Mouse (Mus musculus) midbrain, embryonic 14.5 days (tissue): ENCODE measurements around the gene Dclk2. TPM values are rescaled to one million over a fixed set of nuclear protein-coding genes. Genes with fewer than 3 reads are reported as not detected.

Experiments
- ATAC-seq: fragments of 200-750 bp; cut with Nextera tagmentation; 2 replicates; pipeline ENCODE4 v1.8.0; 2017; ENCODE audit warnings: moderate number of reproducible peaks, moderate library complexity; ENCODE audit not compliant: low FRiP score, low TSS enrichment
- DNase-seq: peaks from one replicate; pipeline ENCODE4 v3.0.0-alpha.2; 2015
- H3K27ac ChIP-seq: fragments of 300-500 bp; sonication (generic); replicated peaks from 2 replicates; pipeline ENCODE4 v1.5.1; 2014; ENCODE audit warnings: mild to moderate bottlenecking, low read depth, low read length, moderate library complexity
- H3K27me3 ChIP-seq: fragments of 300-500 bp; sonication (generic); 2 replicates; pipeline ENCODE4 v1.6.1; 2014; ENCODE audit warnings: low read length, control low read depth, mixed read lengths; ENCODE audit not compliant: control insufficient read depth, insufficient read depth
- H3K36me3 ChIP-seq: fragments of 300-500 bp; sonication (generic); 2 replicates; pipeline ENCODE4 v1.6.1; 2014; ENCODE audit warnings: low read length, control low read depth; ENCODE audit not compliant: control insufficient read depth, insufficient read depth
- H3K4me1 ChIP-seq: fragments of 300-500 bp; sonication (generic); 2 replicates; pipeline ENCODE4 v1.6.1; 2014; ENCODE audit warnings: mild to moderate bottlenecking, antibody characterized with exemption, low read length, control low read depth; ENCODE audit not compliant: control insufficient read depth, insufficient read depth
- H3K4me2 ChIP-seq: fragments of 300-500 bp; sonication (generic); 2 replicates; pipeline ENCODE4 v1.6.1; 2014; ENCODE audit warnings: mild to moderate bottlenecking, low read length, moderate library complexity
- H3K4me3 ChIP-seq: fragments of 300-500 bp; sonication (generic); replicated peaks from 2 replicates; pipeline ENCODE4 v1.5.1; 2014; ENCODE audit warnings: low read depth, low read length
- H3K9ac ChIP-seq: fragments of 300-500 bp; sonication (generic); replicated peaks from 2 replicates; pipeline ENCODE4 v1.6.1; 2014; ENCODE audit warnings: mild to moderate bottlenecking, low read length, moderate library complexity
- H3K9me3 ChIP-seq: fragments of 300-500 bp; sonication (generic); 2 replicates; pipeline ENCODE4 v1.6.1; 2016; ENCODE audit warnings: low read length, control low read depth, mixed read lengths; ENCODE audit not compliant: control insufficient read depth
- WGBS: fragments of 180-500 bp; shearing (Covaris S2); extraction: QIAGEN DNeasy Blood & Tissue Kit; methylation state at CpG from one replicate; pipeline ENCODE4 v1.1.7; 2014; 5-methylcytosine and 5-hydroxymethylcytosine counted together
- polyA plus RNA-seq: library from polyadenylated mRNA; unstranded; fragments of >200 nt; fragmentation: Nextera tagmentation; extraction: Ambion mirVana; gene quantifications from 2 replicates; pipeline ENCODE4 v1.2.1, GENCODE M21; 2014

Dclk2 gene
- polyA plus RNA-seq, 1 experiment from 2014 or later, result 91.1 TPM

GRCm38 (mm10) chr3:86761095-86762035, 159.3 kb downstream of the Dclk2 start:
- WGBS, result 39% methylated on average over 9 of the region's 9 CpGs
- no peak overlapping the region for H3K4me3 ChIP-seq

DNA sequence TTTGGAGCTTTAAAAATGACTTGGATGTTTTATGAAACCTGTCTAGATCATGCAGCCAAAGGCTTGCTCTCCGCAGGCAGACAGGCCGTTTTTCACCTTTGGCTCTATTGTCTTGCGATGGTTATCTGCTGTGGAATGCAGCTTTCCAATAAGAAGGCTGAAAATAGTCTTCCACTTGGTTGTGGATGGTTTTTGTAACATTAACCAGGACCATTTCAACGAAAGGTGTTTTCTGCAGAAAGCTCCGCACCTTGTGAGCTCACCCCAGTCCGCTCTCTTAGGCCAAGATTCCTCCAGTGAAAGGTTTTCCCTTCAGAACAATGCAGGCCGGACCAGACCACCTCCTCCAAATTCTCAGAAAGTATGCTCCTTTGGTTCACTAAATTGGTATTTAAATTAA, 160.2 kb downstream of the Dclk2 start:
- 43% methylated on average over 7 of the region's 7 CpGs for WGBS
- no peak overlapping the region for H3K4me3 ChIP-seq
- DNase-seq, result peak; percentile 42
- H3K9me3 ChIP-seq, result no peaks in the 10 kb centered on the region
- H3K27ac ChIP-seq, result 0 out of 2 replicates have a peak overlapping the region, but pooled peaks have one; percentile 21
- H3K9ac ChIP-seq, result peak overlapping the region; percentile 6; the same call in 1 of the 2 replicates
- ATAC-seq, result no peak
- peaks cover 3% of the 10 kb centered on the region; the same call in 1 of the 2 replicates for H3K4me1 ChIP-seq
- no peaks in the 10 kb centered on the region for H3K36me3 ChIP-seq
- no peaks in the 10 kb centered on the region for H3K27me3 ChIP-seq
- peak overlapping the region; percentile 33 for H3K4me2 ChIP-seq

More at GRCm38 (mm10) chr3:86761095-86762035, 159.3 kb downstream of the Dclk2 start:
- peak; percentile 95 for DNase-seq
- Histone ChIP-seq H3K27ac (peak overlapping the region; percentile 49), H3K9ac (no peak overlapping the region; the same call in 1 of the 2 replicates), H3K9me3 (no peaks in the 10 kb centered on the region), H3K4me2 (peak overlapping the region; percentile 33), H3K36me3 (no peaks in the 10 kb centered on the region), H3K4me1 (peaks cover 3% of the 10 kb centered on the region; the same call in 1 of the 2 replicates), H3K27me3 (no peaks in the 10 kb centered on the region)
- ATAC-seq, result peak; percentile 81; the same call in 1 of the 2 replicates

DNA sequence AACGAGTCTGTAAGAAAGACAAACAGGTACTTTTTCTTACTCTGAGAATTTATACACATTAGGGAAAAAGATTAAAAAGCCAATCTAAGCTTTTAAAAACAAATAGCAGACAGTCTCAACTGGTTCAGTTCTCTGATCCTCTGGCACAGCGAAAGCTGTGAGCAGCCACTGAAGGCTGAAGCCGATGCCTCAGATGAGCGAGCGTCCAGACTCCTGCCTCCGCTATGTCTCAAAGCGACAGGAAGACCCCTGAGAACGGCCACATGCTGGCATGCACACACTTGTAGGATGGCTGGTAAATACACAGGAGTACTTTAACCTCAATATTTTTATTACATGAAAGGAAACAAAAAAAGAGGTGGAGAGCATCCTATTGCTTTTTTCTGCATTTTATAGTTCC, 160.8 kb downstream of the Dclk2 start:
- DNase-seq (peak; percentile 74), ATAC-seq (no peak)
- peak overlapping the region; percentile 37; the same call in 1 of the 2 replicates for H3K9ac ChIP-seq
- H3K4me1 ChIP-seq, result peaks cover 9% of the 10 kb centered on the region
- no peaks in the 10 kb centered on the region for H3K27me3 ChIP-seq
- peak overlapping the region; percentile 57; the same call in 1 of the 2 replicates for H3K27ac ChIP-seq
- 20% methylated on average over 8 of the region's 8 CpGs for WGBS
- peak overlapping the region; percentile 45 for H3K4me2 ChIP-seq
- H3K4me3 ChIP-seq, result 0 out of 2 replicates have a peak overlapping the region, but pooled peaks have one; percentile 8
- no peaks in the 10 kb centered on the region for H3K9me3 ChIP-seq
- H3K36me3 ChIP-seq, result no peaks in the 10 kb centered on the region

DNA sequence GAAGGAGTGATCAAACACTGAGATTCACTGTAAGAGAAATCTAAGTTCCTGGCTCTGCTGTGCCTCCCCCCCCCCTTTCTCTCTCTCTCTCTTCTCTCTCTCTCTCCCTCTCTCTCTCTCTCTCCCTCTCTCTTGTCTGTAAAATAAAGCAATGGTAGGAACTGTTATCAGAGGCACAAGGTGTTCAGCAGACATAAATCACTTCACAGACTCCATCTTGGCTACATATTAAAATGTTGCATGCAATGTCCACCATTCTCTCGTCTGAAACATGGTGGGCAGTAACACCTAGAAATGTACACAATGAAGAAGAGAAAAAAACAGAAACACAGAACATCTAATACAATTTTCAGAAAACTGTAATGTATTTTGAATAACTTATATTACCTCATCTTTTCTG, 161.3 kb downstream of the Dclk2 start:
- peak overlapping the region; percentile 45 for H3K4me2 ChIP-seq
- 59% methylated on average over 1 of the region's 1 CpGs for WGBS
- ATAC-seq (no peak), DNase-seq (no peak)
- H3K4me1 ChIP-seq, result peaks cover 12% of the 10 kb centered on the region
- H3K4me3 ChIP-seq, result no peak overlapping the region
- H3K9ac ChIP-seq, result no peak overlapping the region
- no peaks in the 10 kb centered on the region for H3K9me3 ChIP-seq
- H3K27ac ChIP-seq, result peak overlapping the region; percentile 64; the same call in 1 of the 2 replicates
- H3K36me3 ChIP-seq, result no peaks in the 10 kb centered on the region
- H3K27me3 ChIP-seq, result no peaks in the 10 kb centered on the region

DNA sequence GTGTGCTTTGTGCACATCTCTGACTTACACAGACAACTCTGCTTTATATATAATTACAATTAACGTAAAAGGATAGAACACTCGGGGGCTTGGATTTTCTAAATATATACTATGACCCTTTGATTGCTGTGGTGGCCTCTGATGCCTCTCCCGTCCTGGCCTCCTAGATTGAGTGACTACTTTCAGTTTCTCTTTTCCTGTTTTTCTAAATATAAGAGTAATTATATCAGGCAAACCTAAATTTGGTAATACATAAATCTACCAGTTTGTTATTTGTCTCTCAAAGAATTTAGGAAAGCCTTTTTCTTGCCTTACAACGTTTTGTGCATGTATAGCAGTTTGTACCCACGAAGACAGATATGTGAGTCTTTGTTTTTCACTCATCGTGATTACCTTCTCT, 161.9 kb downstream of the Dclk2 start:
- H3K4me1 ChIP-seq, result peaks cover 12% of the 10 kb centered on the region
- no peaks in the 10 kb centered on the region for H3K36me3 ChIP-seq
- H3K27ac ChIP-seq, result no peak overlapping the region
- H3K9ac ChIP-seq, result peak overlapping the region; percentile 2; the same call in 1 of the 2 replicates
- DNase-seq, result no peak
- no peaks in the 10 kb centered on the region for H3K9me3 ChIP-seq
- no peaks in the 10 kb centered on the region for H3K27me3 ChIP-seq
- ATAC-seq, result no peak
- H3K4me3 ChIP-seq, result no peak overlapping the region
- 49% methylated on average over 6 of the region's 6 CpGs for WGBS
- H3K4me2 ChIP-seq, result peak overlapping the region; percentile 45

GRCm38 (mm10) chr3:86756548-86756947, 164.1 kb downstream of the Dclk2 start:
- ATAC-seq (no peak), DNase-seq (no peak)
- no peaks in the 10 kb centered on the region for H3K9me3 ChIP-seq
- peaks cover 16% of the 10 kb centered on the region for H3K4me1 ChIP-seq
- H3K36me3 ChIP-seq, result no peaks in the 10 kb centered on the region
- no peak overlapping the region for H3K4me3 ChIP-seq
- no peak overlapping the region for H3K9ac ChIP-seq
- H3K4me2 ChIP-seq, result 0 out of 2 replicates have a peak overlapping the region, but pooled peaks have one; percentile 6
- H3K27ac ChIP-seq, result no peak overlapping the region
- no peaks in the 10 kb centered on the region for H3K27me3 ChIP-seq
- 83% methylated on average over 1 of the region's 1 CpGs for WGBS

- Histone ChIP-seq H3K27me3 (no peaks in the 10 kb centered on the region), H3K27ac (peak overlapping the region; percentile 70), H3K9me3 (no peaks in the 10 kb centered on the region), H3K4me3 (no peak overlapping the region), H3K9ac (peak overlapping the region; percentile 36), H3K4me2 (peak overlapping the region; percentile 31), H3K4me1 (peaks cover 28% of the 10 kb centered on the region), H3K36me3 (no peaks in the 10 kb centered on the region)
- DNase-seq (peak; percentile 62), ATAC-seq (no peak)
- WGBS, result 46% methylated on average over 14 of the region's 14 CpGs
These were observed 165.8 kb downstream of the Dclk2 start for GRCm38 (mm10) chr3:86754595-86755557.

GRCm38 (mm10) chr3:86754178-86754577, 166.5 kb downstream of the Dclk2 start:
- peak overlapping the region; percentile 31 for H3K4me2 ChIP-seq
- ATAC-seq, result no peak
- H3K4me1 ChIP-seq, result peaks cover 28% of the 10 kb centered on the region
- peak overlapping the region; percentile 70 for H3K27ac ChIP-seq
- no peaks in the 10 kb centered on the region for H3K9me3 ChIP-seq
- peak overlapping the region; percentile 36 for H3K9ac ChIP-seq
- no peaks in the 10 kb centered on the region for H3K27me3 ChIP-seq
- H3K36me3 ChIP-seq, result no peaks in the 10 kb centered on the region
- no peak for DNase-seq
- 63% methylated on average over 6 of the region's 6 CpGs for WGBS
- no peak overlapping the region for H3K4me3 ChIP-seq
